Mouse (Mus musculus) layer of hippocampus, adult 11-12 months (tissue): ENCODE measurements at regions not wholly inside any gene's neighbourhood (a gene's known extent, or its start where the extent isn't known, plus 50 kb on each side); places are given as distances from the start of the nearest gene placed in this dataset.
"Not testable (repeated sequence)": the region's sequence is repeated elsewhere in the genome, so short reads cannot be mapped to it uniquely, and the experiment has no call there.

ENCODE experiments used
- DNase-seq: peaks from one replicate; pipeline ENCODE4 v3.0.0; 2022; ENCODE audit warnings: low spot score

DNA sequence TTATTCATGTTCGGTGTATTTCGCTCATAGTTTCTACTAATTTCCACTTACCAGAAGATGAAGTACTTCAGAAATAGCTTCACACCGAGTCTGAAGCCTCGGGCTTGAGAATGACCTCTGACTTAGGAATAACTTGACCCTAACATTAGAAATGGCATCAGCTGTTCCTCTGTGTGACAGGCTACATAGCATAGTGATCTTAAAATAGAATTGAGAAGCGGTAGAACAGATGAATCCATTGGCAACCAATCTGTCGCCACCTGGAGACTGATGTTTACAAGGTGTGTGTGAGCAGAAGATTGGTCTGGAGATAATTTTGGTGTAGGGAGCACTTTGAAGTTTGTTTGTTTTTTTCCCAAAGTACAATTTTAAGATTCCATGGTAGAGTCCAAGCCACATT, 60.9 kb upstream of the Ahi1 start:
- DNase-seq, result no peak

DNA sequence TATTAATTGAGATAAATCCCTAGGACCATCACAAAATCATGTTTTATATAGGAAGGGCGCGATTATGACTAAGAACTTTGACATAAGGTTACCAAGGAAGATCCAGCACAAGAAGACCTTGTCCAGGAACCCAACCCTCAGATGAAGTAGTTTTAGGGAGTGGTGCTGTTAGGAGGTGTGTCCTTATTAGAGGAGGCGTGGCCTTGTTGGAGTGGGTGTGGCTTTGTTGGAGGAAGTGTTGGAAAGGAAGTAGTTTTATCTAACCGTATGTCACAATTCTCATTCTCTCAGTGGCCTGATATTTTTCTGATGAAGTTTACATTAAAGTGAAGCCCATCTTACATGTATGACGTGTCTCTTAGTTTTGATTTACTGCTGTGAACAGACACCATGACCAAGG, 68.7 kb upstream of the Ahi1 start:
- DNase-seq, result no peak

DNA sequence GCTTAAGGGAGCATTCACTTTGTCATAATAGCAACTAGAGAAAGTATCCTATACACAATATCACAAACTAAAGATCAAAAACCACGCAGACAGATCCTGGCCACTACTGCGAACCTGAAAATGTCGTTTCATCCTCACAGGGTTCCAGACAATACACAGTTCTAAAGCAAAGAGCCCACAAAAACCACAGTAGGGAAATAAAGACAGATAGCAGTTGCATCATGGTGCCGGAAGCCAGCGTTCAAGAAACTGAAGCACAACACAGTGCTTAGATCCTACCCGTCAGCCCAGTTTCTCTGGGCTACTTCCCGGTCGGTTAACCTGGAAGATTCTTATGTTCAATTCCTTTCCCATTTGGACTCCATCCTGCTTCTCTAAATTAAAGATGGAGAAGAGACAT, 69.7 kb upstream of the Ahi1 start:
- no peak for DNase-seq

DNA sequence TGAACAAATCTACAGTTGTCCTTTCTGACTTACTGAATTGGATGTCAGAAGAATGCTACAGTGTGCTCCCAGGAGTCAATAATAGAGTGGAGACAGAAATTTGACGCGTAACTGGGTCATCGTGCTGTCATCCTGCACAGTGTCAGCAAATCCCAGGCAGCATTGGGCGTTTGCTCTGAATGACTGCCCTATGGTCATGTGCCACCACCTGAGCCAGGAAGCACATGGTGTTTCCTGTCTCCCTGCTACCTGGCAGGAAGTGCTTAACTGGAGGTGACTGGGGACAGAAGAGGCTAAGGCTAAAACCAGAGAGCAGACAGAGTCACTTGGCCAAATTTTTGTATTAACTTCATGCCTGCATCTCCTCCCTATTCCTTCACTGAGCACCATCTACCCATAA, 72.1 kb upstream of the Ahi1 start:
- DNase-seq, result no peak

DNA sequence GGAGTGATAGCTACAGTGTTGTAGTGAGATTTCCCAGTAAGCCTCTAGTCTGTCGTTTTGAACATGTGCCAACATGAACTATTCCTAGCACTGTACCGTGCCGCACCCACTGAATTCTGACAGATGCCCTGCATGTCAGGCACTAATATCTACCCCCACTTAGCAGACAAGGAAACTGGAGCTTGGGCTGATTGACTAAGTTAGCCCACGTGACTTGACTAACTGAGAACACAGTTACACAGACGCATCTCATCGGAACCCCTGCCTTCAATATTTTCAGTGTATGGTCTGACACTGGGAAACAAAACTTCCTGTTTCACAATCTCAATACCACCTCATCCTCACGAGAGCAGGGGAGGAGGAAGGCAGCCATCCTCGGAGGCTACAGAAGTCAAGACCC, 72.9 kb upstream of the Ahi1 start:
- no peak for DNase-seq

DNA sequence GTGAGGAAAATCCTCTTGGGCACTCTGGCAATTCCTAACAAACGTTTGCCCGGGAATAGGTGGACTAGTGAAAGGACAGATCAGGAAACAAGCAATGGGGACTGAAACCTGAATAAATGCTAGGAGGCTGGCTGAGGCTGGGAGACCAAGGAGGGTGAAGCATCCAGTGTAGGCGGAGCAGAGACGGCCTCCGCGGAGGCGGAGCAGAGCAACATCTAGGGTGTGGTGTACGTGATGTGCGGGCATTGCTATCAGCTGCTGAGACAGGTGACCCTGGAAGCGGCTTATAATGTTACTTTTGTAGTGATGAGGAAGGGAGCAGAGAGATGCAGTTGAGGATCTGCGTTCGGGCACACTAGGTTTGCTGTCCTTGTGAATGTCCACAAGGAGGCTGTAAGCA, 85.3 kb upstream of the Ahi1 start:
- no peak for DNase-seq

DNA sequence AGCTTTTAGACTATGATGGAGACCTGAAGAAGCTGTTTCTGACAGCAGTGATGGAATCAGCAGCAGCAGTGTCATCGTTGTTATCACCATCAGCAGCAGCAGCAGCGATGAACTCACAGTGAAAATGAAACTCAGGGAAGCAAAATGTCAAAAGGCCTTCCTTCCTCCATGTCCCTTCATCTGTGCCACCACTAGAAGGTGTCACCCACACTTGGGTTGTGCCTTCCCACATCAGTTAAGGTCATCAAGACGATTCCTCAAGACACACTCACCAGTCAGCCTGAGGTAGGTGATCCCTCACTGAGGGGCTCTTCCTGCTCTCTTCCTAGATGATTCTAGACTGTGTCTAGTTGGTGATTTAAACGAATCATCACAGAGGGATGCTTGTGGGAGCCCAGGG, 87.3 kb upstream of the Ahi1 start:
- DNase-seq, result no peak

DNA sequence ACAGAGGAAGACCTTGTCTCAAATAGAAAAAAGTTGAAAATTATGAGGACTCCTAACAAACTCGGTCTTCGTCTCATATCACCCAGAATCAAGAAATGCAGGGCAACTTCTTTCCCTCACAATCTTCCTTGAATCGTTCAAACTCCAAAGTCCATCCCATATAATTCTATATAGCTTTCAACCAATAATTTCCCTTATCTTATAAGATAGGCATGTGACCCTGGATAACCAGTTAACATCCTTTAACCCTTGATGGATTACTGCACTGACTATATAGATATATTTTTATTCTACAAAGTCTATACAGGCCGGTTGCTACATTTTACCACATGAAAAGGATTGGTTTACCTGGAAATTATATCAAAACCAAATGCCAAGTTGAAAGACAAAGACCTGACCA, 94.9 kb upstream of the Ahi1 start:
- no peak for DNase-seq

DNA sequence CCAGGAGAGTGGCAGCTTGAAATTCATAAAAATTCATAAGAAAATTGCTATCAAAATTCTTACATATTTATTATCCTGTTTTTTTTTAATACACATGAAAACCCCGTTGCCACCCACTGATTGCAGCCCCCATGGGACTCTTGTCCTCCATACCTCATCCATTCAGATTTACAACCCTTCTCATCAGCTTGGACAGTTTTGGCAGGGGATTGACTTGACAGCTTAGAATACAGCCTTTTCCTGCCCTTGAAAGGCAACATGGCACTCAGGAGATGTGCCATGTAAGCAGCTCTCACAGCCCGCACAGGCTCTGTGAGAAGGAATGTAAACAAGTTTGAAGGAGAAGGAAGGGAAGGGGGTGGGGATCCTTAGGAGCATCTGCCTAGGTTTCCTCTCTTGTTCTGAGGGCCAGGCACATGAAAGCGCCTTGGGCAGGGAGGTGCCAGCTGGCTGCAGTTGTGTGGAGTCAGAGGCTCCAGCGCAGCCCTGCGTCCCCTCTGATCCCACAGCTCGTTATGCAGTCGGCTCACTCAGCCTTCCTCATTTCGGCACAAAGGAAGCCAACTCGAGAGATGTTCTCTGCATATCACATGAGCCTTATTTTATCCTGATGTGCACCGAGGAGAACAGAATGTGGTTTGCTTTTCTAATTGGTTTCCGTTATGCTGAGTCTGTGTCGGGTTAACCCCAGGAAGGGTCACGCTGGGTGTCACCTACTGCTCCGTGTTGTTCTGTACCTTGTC, 97.6 kb upstream of the Ahi1 start:
- peak; percentile 22 for DNase-seq

DNA sequence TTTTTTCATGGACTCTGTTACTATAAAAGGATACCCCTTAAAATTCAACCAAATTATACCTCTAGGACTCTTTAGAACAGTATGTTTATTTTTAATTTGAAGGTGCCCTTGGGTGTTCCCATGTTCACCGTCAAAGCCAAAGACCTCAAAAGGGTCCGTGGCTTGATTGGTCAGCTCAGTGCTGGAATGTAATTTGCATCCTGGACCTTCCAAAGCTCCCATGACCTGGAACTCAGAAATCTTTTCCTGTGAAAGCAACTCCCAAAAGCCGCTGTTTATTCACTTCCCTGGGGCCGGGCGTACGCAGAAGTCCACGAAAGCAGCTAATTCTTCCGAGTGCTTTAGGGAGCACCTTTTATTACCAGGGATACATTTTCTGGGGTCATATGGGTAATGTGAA, 105.1 kb upstream of the Ahi1 start:
- no peak for DNase-seq

DNA sequence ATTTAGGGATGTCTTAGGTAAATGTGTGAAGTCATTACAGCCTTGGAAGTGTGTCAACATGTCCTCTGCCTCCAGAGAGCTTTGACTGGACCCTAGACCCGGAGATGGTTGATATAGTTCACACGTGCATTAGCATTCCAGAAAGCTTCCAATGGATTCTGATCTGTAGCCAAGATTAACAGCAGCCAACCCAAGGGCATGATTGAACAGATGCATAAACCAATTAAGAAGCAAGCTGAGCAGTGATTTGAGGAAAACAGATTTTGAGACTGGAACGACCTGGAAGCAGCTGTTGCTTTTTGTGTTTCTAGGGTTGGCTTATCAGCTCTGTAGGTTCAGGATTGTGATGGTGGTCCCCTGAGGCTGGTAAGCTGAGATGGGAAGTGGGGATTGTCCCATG, 109.1 kb upstream of the Ahi1 start:
- no peak for DNase-seq

DNA sequence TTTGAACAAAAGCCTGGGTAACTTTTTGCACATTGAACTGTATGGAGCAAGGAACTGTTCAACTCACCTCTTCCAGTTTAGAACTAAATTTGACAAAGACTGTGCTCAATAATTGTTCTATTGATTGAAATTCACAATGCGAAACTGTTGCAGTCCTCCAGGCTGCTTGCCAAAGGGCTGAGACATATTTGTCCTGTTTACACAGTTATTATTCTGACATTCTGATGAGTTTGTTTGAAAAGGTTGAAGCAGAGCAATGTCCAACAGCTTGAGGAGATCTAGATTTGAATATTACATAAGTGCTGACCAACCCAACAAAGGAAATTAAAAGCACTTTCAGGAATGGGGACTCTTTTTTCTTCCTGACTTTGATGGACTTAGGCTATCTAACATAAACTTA, 110.2 kb upstream of the Ahi1 start:
- no peak for DNase-seq

DNA sequence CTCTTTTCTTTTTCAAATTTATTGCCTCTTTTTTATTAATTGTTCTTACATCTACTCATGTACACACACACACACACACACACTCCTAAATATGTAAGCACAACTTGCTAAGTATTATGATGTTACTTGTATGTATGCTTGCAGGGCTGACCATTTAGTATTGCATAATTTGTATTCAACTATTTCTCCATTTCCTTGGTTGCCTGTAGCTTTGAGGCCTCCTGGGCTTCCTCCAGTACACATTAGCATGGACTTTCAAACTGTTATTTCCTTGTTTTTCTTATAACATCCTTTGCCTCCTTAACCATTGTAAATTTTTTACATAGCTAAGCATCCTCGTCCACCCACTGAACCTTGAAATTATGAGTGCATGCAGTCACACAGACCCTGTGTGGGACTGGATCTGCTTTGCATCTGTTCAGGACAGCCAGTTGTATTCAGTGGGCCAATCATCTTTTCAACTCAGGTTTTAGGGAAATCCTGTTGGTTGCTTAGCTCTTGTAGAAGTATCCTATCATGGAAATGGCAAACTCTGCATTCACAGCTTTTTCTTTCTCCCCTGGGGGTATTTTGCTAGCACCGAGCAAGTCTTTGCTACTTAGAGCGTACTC, 110.8 kb upstream of the Ahi1 start:
- DNase-seq, result no peak

DNA sequence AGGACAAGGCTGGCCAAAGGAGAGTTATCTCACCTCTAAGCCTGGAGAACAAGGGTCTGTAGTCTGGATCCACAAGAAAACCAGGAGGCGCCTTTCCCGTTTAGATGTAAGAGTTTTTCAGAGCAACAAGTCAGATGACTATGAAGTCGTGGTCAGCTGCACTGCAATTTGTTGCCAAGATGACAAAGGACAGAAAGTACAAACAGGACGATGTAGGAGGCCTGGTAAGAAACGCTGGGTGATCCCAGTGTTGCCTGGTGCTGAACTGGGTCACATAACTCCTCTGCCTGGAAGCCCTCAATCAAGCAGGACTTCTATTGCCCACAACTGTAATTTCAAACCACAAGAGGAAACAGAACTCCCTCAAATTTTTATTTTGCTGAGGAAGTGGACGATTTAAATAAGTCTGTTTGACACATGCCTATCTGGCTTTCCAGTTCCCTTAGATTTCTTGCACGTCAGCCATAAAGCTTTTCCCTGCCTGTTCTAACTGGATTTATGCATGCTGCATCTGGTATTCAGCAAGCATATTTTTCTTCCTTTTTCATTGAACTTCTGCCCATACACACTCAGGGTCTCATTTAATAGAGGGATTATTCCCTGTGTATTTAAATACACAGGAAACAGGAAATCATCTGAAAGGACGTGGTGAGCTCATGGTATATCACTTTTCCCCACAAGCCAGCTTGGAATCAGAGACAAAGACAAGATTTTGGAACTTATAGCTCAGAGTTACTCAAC, 113.5 kb upstream of the Ahi1 start:
- DNase-seq, result no peak

DNA sequence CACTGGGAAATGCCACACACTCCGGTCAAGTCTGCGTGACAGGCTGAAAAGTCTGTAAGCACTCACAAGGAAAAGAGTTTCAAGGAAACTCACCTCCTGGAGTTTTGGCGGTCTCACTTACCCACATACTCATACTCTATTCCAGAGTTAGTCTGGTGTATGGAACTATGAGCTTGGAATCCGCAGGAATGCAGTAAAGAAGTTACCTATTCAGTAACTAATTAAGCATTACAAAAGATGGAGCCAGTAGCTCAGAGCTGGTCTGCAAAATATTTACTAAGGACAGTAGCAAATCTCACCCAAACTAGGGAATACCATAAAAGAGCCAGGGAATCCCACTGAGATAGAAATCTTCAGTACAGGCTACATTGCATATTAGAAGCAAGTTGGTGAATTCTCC, 111.9 kb upstream of the Pde7b start:
- DNase-seq, result not testable (repeated sequence)

DNA sequence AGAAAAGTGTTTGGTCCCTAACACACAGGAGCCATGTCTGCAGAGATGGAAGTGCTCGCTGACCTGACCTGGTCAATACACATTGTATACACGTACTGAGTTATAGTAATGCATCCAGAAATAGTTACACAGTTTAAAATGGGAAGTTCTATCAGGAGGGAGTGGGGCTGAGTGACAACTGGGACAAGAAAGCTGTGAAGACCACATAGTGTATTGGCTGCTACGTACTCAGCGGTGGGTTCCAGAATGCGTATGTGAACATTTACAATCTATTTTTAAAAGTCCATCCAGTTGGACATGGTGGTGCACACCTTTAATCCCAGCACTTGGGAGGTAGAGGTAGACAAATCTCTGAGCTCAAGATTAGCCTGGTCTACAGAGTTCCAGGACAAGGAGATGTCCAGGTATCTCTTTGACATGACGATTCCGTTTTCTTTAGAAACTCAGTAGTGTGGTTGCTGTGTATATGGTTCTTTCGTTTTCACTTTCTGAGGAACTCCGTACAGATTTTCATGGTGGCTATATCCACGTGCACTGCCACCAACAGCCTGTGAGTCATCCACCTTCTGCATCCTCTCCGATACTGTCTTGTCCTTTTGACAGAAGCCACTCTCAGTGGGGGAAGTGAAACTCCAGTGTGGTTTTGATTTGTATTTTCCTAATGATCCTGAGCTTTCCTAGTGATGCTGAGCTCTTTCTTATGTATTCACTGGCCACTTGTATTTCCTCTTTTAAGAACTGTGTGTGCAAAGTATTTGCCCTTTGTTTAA, 110.1 kb upstream of the Pde7b start:
- DNase-seq, result no peak

DNA sequence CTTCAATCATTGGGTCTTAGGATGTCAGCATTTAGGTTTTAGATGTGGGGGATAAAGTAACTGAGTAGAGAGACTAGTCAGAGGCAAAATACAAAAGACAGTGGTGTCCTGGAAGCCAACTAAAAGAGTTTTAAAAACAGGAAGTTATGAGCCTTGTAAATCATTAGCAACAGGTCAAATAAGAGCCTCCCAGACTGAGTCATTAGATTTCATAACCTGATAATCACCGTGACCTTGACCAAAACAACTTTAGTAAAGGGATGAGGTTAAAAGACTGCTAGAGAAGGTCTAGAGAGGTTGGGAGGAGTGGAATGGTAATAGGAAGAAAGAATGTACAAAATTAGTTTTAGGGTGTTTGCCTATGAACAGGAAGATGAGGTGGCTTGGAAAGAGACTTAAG, 103.4 kb upstream of the Pde7b start:
- no peak for DNase-seq

DNA sequence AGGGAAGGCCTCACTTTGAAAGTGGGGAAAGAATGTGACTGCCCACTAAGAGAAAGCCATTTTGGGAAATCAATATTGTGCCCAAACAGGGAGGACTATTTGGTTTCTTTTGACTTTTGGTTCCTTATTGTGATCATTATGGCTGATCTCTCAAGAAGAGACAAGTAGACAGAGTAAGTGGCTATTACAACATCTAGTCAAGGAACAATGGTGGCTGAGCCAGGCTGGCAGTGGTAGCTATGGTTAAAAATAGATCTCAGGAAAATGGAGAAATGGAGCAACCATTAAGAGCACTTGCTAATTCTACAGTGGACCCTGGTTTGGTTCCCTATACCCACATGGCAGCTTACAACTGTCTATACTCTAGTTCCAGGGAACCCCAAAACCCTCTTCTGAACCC, 102.6 kb upstream of the Pde7b start:
- DNase-seq, result no peak

DNA sequence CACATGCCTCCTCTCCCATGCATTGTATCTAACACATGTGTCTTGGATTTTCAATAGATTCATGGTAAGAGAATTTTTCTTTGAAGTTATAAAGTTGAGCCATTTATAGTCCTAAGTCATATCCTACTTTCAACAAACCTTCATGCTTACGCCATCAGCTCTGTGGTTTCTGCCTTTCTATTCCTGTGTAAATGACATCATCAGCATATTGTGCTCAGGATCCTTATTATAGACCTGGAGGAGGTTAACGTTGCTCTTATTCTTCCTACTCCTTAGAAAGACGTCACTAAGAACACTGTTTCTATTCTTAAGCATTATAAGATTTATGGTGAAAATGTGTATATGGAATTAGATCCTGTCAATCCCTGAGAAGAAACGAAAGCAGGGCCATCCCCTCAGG, 93.7 kb upstream of the Pde7b start:
- DNase-seq, result no peak

DNA sequence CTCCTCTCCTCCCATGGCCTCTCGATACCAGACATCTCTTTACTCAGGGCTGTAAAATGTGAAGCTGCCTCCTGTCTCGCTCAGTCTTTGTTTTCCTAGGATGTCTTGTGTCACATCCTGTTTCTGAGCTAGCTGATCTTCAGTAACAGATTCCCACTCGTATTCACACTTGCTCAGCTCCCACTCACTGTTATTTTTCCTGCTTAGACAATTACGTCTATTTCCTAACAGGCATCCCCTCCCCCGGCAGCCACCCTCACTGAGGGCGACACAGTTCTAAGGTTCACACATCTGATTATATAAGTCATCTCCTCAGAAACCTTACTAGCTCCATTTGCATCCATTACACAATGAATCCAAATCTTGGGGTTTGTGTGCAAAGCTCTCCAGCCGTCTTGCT, 74.9 kb upstream of the Pde7b start:
- DNase-seq, result no peak

DNA sequence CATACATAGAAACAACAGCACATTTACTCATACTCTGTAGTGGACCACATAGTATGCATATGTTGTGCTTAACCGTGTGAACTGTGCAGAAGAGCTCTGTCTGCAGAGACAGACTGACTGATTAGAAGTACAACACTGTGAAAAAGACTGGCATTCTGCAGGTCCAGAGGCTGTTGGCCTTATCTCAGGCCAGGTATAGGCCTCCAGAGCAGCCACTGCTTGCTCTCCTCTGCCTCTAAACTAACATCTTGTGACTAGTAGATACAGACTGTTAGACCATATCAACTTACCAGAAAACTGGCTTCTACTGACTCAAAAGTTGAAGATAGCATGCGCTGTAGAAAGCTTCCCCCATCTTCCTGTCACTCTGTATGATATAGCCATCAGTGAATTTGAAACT, 73.5 kb upstream of the Pde7b start:
- no peak for DNase-seq

DNA sequence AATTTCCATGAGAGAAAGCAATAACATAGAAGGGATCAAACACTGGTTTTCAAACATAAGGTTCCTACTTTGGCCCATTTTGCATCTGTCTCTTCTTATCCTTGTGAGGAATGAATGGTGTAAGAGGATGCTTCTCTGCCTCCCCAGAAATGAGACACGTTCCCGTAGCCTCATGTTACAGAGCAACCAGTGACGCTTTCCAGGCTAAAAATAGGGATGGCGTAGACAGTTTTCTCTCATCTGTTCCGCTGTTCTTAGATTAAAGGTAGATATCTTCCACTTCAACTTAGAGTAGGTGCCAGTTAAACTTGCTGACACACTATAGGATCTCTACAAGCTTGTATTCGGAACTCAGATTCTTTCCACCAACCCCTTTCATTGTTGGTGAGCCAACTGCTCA, 69.1 kb upstream of the Pde7b start:
- no peak for DNase-seq

DNA sequence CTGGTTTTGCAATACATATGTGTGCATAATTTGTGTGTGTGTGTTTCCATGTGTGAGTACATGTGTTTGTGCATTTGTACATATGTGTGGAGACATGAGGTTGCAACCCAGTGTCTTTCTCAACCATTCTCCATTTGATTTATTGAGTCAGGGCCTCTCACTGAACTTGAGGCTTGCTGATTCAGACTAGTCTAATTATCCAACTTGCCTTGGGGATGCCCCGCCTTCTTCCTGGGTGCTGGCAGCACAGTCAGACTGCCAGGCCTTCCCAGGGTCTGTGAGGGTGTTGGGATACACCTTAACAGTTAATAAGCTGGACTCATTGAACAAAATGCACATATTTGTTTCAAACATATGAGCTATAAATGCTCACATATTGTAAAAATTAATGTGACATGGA, 56.1 kb upstream of the Pde7b start:
- DNase-seq, result no peak
